ENCODE assay signal across 23 mouse cellular contexts in the genomic region with DNA sequence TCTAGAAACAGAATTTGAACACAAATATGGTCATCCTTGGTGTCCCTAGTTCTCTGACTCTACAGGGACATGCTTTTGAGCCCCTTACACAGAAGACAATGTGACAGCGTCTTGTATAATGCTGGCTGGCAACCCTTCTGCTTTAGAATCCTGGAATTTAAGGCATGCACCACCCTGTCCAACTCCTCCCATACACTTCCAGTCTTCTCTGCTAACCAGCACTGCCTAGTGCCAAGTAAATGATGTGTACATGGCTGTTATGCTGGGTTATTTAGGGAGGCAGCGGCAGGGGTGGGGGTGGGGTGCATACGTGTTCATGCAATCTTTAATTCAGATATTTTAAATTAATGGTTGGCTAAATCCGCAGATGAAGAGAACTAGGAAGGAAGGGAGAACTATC. TPM values are rescaled to one million over a fixed set of nuclear protein-coding genes. Genes with fewer than 3 reads are reported as not detected.
DNase-seq lines count a peak whose midpoint lies in the region; ATAC-seq and TF ChIP-seq lines count a peak whose summit lies in the region.
"Had no signal": no experiment of that assay in that cellular context is flagged by ENCODE, and none has a peak within 500 bp of the region (broad histone marks: within the 10 kb centered on the region; RNA-seq: fewer than 3 reads in every experiment).

No protein-coding gene starts in this region.

- no peak overlapping the region for H3K9ac ChIP-seq in heart, embryonic 14.5 days (ENCODE audit: low read length)
- no peak overlapping the region for H3K9ac ChIP-seq in lung, embryonic 16.5 days (ENCODE audit: low read length)
- H3K9ac ChIP-seq: embryonic facial prominence, embryonic 15.5 days; forebrain, embryonic 15.5 days; hindbrain, embryonic 13.5 days had no signal

- peak overlapping the region; percentile 11; the same call in 1 of the 2 replicates for H3K4me2 ChIP-seq in heart, embryonic 14.5 days (ENCODE audit: low read length)
- no peak overlapping the region for H3K4me2 ChIP-seq in lung, embryonic 16.5 days (ENCODE audit: low read depth, low read length)
- H3K4me2 ChIP-seq in myocyte (ENCODE audit: low read depth): peak overlapping the region; percentile 16
- H3K4me2 ChIP-seq: embryonic facial prominence, embryonic 15.5 days; forebrain, embryonic 15.5 days; hindbrain, embryonic 13.5 days had no signal

- peaks cover 6 to 7% of the 10 kb centered on the region in 2 experiments for H3K4me1 ChIP-seq in heart, embryonic 14.5 days (ENCODE audit: control insufficient read depth in 2 of 2, insufficient read depth in 2 of 2, low read length in 2 of 2)
- H3K4me1 ChIP-seq in lung, embryonic 16.5 days (replicated peaks; ENCODE audit: control insufficient read depth, insufficient read depth, low read length): 0 out of 2 replicates have a peak, but pooled peaks cover 4% of the 10 kb centered on the region
- H3K4me1 ChIP-seq: embryonic facial prominence, embryonic 15.5 days; forebrain, embryonic 15.5 days; hindbrain, embryonic 13.5 days had no signal

- WGBS in heart, embryonic 14.5 days: 43% methylated on average over 4 of the region's 4 CpGs
- 63% methylated on average over 4 of the region's 4 CpGs for WGBS in lung, embryonic 16.5 days

- H3K9me3 ChIP-seq in heart, embryonic 14.5 days (ENCODE audit: control insufficient read depth, low read length): no peaks in the 10 kb centered on the region
- no peaks in the 10 kb centered on the region for H3K9me3 ChIP-seq in lung, embryonic 16.5 days (ENCODE audit: control insufficient read depth, low read length)
- H3K9me3 ChIP-seq: embryonic facial prominence, embryonic 15.5 days; forebrain, embryonic 15.5 days; G1E; hindbrain, embryonic 13.5 days had no signal

- H3K27ac ChIP-seq in heart, embryonic 14.5 days (replicated peaks in 1 of 2; ENCODE audit: control insufficient read depth in 1 of 2, insufficient read depth in 1 of 2, low read depth in 2 of 2, low read length in 2 of 2): peak overlapping the region; percentile 33 to 41; a peak in 2 of 4 replicates
- no peak overlapping the region for H3K27ac ChIP-seq in lung, embryonic 16.5 days (ENCODE audit: low read length)
- H3K27ac ChIP-seq: embryonic facial prominence, embryonic 15.5 days; forebrain, embryonic 15.5 days; hindbrain, embryonic 13.5 days; hindbrain, postnatal 0 days had no signal

- no peak for ATAC-seq in heart, embryonic 14.5 days (ENCODE audit: insufficient number of reproducible peaks, insufficient read depth, low FRiP score, low read depth)
- peak; percentile 70; the same call in 1 of the 2 replicates for ATAC-seq in lung, embryonic 16.5 days (ENCODE audit: low read depth)
- ATAC-seq: activated CD4-positive, CD25-positive, alpha-beta regulatory T cell, adult 4 months; CD4-positive, CD25-positive, alpha-beta regulatory T cell, adult 4 months; forebrain, embryonic 15.5 days; hindbrain, postnatal 0 days; Patski had no signal

- no peaks in the 10 kb centered on the region for H3K36me3 ChIP-seq in heart, embryonic 14.5 days (ENCODE audit: control insufficient read depth, insufficient read depth, low read length)
- H3K36me3 ChIP-seq in lung, embryonic 16.5 days (ENCODE audit: control insufficient read depth, insufficient read depth, low read length): no peaks in the 10 kb centered on the region
- no peaks in the 10 kb centered on the region for H3K36me3 ChIP-seq in myocyte (ENCODE audit: control insufficient read depth, insufficient read depth)
- H3K36me3 ChIP-seq: embryonic facial prominence, embryonic 15.5 days; forebrain, embryonic 15.5 days; G1E; hindbrain, embryonic 13.5 days had no signal

- no peak overlapping the region for H3K4me3 ChIP-seq in heart, embryonic 14.5 days (ENCODE audit: control insufficient read depth in 1 of 2, insufficient read depth in 1 of 2, low read depth in 1 of 2, low read length in 2 of 2)
- H3K4me3 ChIP-seq in lung, embryonic 16.5 days (ENCODE audit: low read length): no peak overlapping the region
- no peak overlapping the region for H3K4me3 ChIP-seq in myocyte
- H3K4me3 ChIP-seq: embryonic facial prominence, embryonic 15.5 days; forebrain, embryonic 15.5 days; hindbrain, embryonic 13.5 days had no signal

- no peak overlapping the region for H3ac ChIP-seq in myocyte (ENCODE audit: control insufficient read depth, insufficient read length)

- H3K79me2 ChIP-seq in myocyte (ENCODE audit: control insufficient read depth, insufficient read depth): no peaks in the 10 kb centered on the region

- TF ChIP-seq POLR2A in myocyte (IDR thresholded peaks at IDR 0.05; ENCODE audit: insufficient read length, low read depth): no peak

- no peak for DNase-seq in heart, postnatal 4 days
- no peak for DNase-seq in lung, postnatal 4 days
- DNase-seq in Muller cell, postnatal 12 days (ENCODE audit: inconsistent ontology term): peak; percentile 77
- DNase-seq in cerebellum, adult 9-10 months: no peak
- DNase-seq: adrenal gland, postnatal 25 days; B cell, adult 2 months; cerebellum, adult 2 months; cerebellum, postnatal 14 days; embryo, embryonic 11 days; gastrocnemius, postnatal 10 days; kidney, adult 11 months; kidney, adult 9 months had no signal

- H3K27me3 ChIP-seq in heart, embryonic 14.5 days (ENCODE audit: control insufficient read depth, insufficient read depth, low read length): no peaks in the 10 kb centered on the region
- H3K27me3 ChIP-seq in lung, embryonic 16.5 days (ENCODE audit: control insufficient read depth, insufficient read depth, low read depth, low read length): no peaks in the 10 kb centered on the region
- no peaks in the 10 kb centered on the region for H3K27me3 ChIP-seq in myocyte (ENCODE audit: control insufficient read depth, insufficient read depth, insufficient read length)
- H3K27me3 ChIP-seq: embryonic facial prominence, embryonic 15.5 days; forebrain, embryonic 15.5 days; hindbrain, embryonic 13.5 days; Patski had no signal

TF ChIP-seq in myocyte, 11 proteins besides CTCF, POLR2A, EP300 and RAD21:
- no peak for TF ChIP-seq USF1 (IDR thresholded peaks at IDR 0.05; ENCODE audit: low read depth)
- TF ChIP-seq POLR2AphosphoS2 (IDR thresholded peaks at IDR 0.05; ENCODE audit: insufficient read length, low read depth): no peak
- no peak for TF ChIP-seq MYOD1 (IDR thresholded peaks at IDR 0.05; ENCODE audit: control insufficient read depth in 1 of 3, insufficient read length in 2 of 3, low read depth in 2 of 3)
- no peak for TF ChIP-seq SRF (IDR thresholded peaks at IDR 0.05; ENCODE audit: control insufficient read depth, insufficient read length, low read depth)
- no peak for TF ChIP-seq CEBPB (IDR thresholded peaks at IDR 0.05; ENCODE audit: insufficient read depth, poor library complexity, severe bottlenecking)
- no peak for TF ChIP-seq TCF3 (IDR thresholded peaks at IDR 0.05; ENCODE audit: insufficient read length, low read depth)

RNA-seq across cellular contexts. Expression of a gene that starts 19.6 kb away (rescaled TPM):
- 84.3 and 89.1 TPM in 2 replicates for polyA plus RNA-seq in heart, embryonic 14.5 days (2014; fragmentation: Nextera tagmentation; extraction: Ambion mirVana)
- total RNA-seq in heart, postnatal 4 days (2021): 100 to 1,000 TPM; 175 to 186 TPM
- polyA plus RNA-seq in lung, embryonic 16.5 days (2015; fragmentation: Nextera tagmentation; extraction: Ambion mirVana): 39.1 and 41.9 TPM in 2 replicates
- polyA plus RNA-seq in myocyte (2012; fragmentation: generic; extraction: Trizol): 136 TPM
- polyA plus RNA-seq: CD4-positive, CD25-positive, alpha-beta regulatory T cell, adult 4 months had no signal
